Mouse (Mus musculus): ENCODE results near the gene Gng8.

The Gng8 gene

GRCm38 (mm10) chr7:16908367-16908766, 16.8 kb downstream of the Gng8 start:
- peak; percentile 46 for DNase-seq (ENCODE audit: low read depth)

GRCm38 (mm10) chr7:16908859-16909258, 17.3 kb downstream of the Gng8 start:
- DNase-seq (ENCODE audit: low read depth), result no peak

- no peak for DNase-seq (ENCODE audit: low read depth)
These were observed 18.3 kb downstream of the Gng8 start for GRCm38 (mm10) chr7:16909909-16910308.

GRCm38 (mm10) chr7:16911904-16912303, 20.3 kb downstream of the Gng8 start:
- DNase-seq (ENCODE audit: low read depth), result no peak

- no peak for DNase-seq (ENCODE audit: low read depth)
These were observed 20.8 kb downstream of the Gng8 start for GRCm38 (mm10) chr7:16912360-16912759.

GRCm38 (mm10) chr7:16913806-16914452, 22.3 kb downstream of the Gng8 start:
- peak; percentile 88 for DNase-seq (ENCODE audit: low read depth)

GRCm38 (mm10) chr7:16914453-16915343, 23.1 kb downstream of the Gng8 start:
- DNase-seq (ENCODE audit: low read depth), result no peak

GRCm38 (mm10) chr7:16915461-16916340, 24.1 kb downstream of the Gng8 start:
- no peak for DNase-seq (ENCODE audit: low read depth)

- no peak for DNase-seq (ENCODE audit: low read depth)
These were observed 25.0 kb downstream of the Gng8 start for GRCm38 (mm10) chr7:16916342-16917265.

- no peak for DNase-seq (ENCODE audit: low read depth)
These were observed 25.9 kb downstream of the Gng8 start for GRCm38 (mm10) chr7:16917447-16917846.

GRCm38 (mm10) chr7:16918014-16918413, 26.4 kb downstream of the Gng8 start:
- DNase-seq (ENCODE audit: low read depth), result no peak

- no peak for DNase-seq (ENCODE audit: low read depth)
These were observed 27.1 kb downstream of the Gng8 start for GRCm38 (mm10) chr7:16918670-16919069.

GRCm38 (mm10) chr7:16919395-16920149, 28.0 kb downstream of the Gng8 start:
- no peak for DNase-seq (ENCODE audit: low read depth)

GRCm38 (mm10) chr7:16920150-16920579, 28.6 kb downstream of the Gng8 start:
- DNase-seq (ENCODE audit: low read depth), result no peak

GRCm38 (mm10) chr7:16920818-16921791, 29.5 kb downstream of the Gng8 start:
- DNase-seq (ENCODE audit: low read depth), result no peak

- no peak for DNase-seq (ENCODE audit: low read depth)
These were observed 30.3 kb downstream of the Gng8 start for GRCm38 (mm10) chr7:16921881-16922335.

- no peak for DNase-seq (ENCODE audit: low read depth)
These were observed 30.9 kb downstream of the Gng8 start for GRCm38 (mm10) chr7:16922360-16922973.

GRCm38 (mm10) chr7:16923283-16924036, 31.9 kb downstream of the Gng8 start:
- no peak for DNase-seq (ENCODE audit: low read depth)
